Mouse (Mus musculus): ENCODE measurements around the gene Tmem33. TPM values are rescaled to one million over a fixed set of nuclear protein-coding genes. Genes with fewer than 3 reads are reported as not detected.

Tmem33 gene
- polyA plus RNA-seq, 1 experiment from 2014 or later = 48.5 TPM

GRCm38 (mm10) chr5:67300926-67301597, 40.7 kb downstream of the Tmem33 start:
- Histone ChIP-seq H3K4me2 (no peak overlapping the region), H3K4me3 (no peak overlapping the region), H3K27ac (replicated peaks) (no peak overlapping the region), H3K27me3 (replicated peaks) (no peaks in the 10 kb centered on the region), H3K9ac (no peak overlapping the region), H3K4me1 (peaks cover under 1% of the 10 kb centered on the region; the same call in 1 of the 2 replicates), H3K36me3 (peaks cover 4% of the 10 kb centered on the region; the same call in 1 of the 2 replicates), H3K9me3 (no peaks in the 10 kb centered on the region)
- WGBS = 95% methylated on average over 8 of the region's 8 CpGs
- no peak for ATAC-seq (ENCODE audit: extremely low read depth, insufficient number of reproducible peaks, low FRiP score, low TSS enrichment)

- Histone ChIP-seq H3K9me3 (no peaks in the 10 kb centered on the region), H3K4me3 (no peak overlapping the region), H3K4me2 (no peak overlapping the region), H3K27me3 (replicated peaks) (no peaks in the 10 kb centered on the region), H3K4me1 (peaks cover 3% of the 10 kb centered on the region; the same call in 1 of the 2 replicates), H3K9ac (no peak overlapping the region), H3K36me3 (peaks cover 4% of the 10 kb centered on the region; the same call in 1 of the 2 replicates), H3K27ac (replicated peaks) (no peak overlapping the region)
- WGBS = 79% methylated on average over 8 of the region's 8 CpGs
- ATAC-seq (ENCODE audit: extremely low read depth, insufficient number of reproducible peaks, low FRiP score, low TSS enrichment) = no peak
These were observed 41.5 kb downstream of the Tmem33 start for GRCm38 (mm10) chr5:67301722-67302331.

GRCm38 (mm10) chr5:67303816-67304215, 43.5 kb downstream of the Tmem33 start:
- H3K9ac ChIP-seq = no peak overlapping the region
- H3K4me2 ChIP-seq = no peak overlapping the region
- H3K27me3 ChIP-seq (replicated peaks) = no peaks in the 10 kb centered on the region
- H3K9me3 ChIP-seq = no peaks in the 10 kb centered on the region
- no peak overlapping the region for H3K4me3 ChIP-seq
- 80% methylated on average over 1 of the region's 1 CpGs for WGBS
- peaks cover 6% of the 10 kb centered on the region; the same call in 1 of the 2 replicates for H3K36me3 ChIP-seq
- no peak overlapping the region for H3K27ac ChIP-seq (replicated peaks)
- peaks cover 15% of the 10 kb centered on the region for H3K4me1 ChIP-seq
- ATAC-seq (ENCODE audit: extremely low read depth, insufficient number of reproducible peaks, low FRiP score, low TSS enrichment) = no peak

GRCm38 (mm10) chr5:67306698-67307521, 46.5 kb downstream of the Tmem33 start, which contains the start of gene Slc30a9:
TSS of gene Slc30a9 (plus strand) at chr5:67306955.
- 0% methylated on average over 82 of the region's 83 CpGs for WGBS
- peak within 1 kb of the TSS; percentile 87 for H3K4me2 ChIP-seq
- H3K36me3 ChIP-seq = peaks cover 14% of the 10 kb centered on the region
- peaks cover 24% of the 10 kb centered on the region for H3K4me1 ChIP-seq
- no peaks in the 10 kb centered on the region for H3K27me3 ChIP-seq (replicated peaks)
- H3K9ac ChIP-seq = peak within 1 kb of the TSS; percentile 98
- peak within 1 kb of the TSS; percentile 99 for H3K4me3 ChIP-seq
- H3K9me3 ChIP-seq = no peaks in the 10 kb centered on the region
- peak; percentile 98 for ATAC-seq (ENCODE audit: extremely low read depth, insufficient number of reproducible peaks, low FRiP score, low TSS enrichment)
- H3K27ac ChIP-seq (replicated peaks) = peak within 1 kb of the TSS; percentile 89

- no peaks in the 10 kb centered on the region for H3K9me3 ChIP-seq
- WGBS = 22% methylated on average over 13 of the region's 13 CpGs
- peak overlapping the region; percentile 87 for H3K4me2 ChIP-seq
- H3K4me3 ChIP-seq = peak overlapping the region; percentile 99
- H3K27ac ChIP-seq (replicated peaks) = peak overlapping the region; percentile 89
- H3K9ac ChIP-seq = peak overlapping the region; percentile 98
- H3K27me3 ChIP-seq (replicated peaks) = no peaks in the 10 kb centered on the region
- H3K36me3 ChIP-seq = peaks cover 14% of the 10 kb centered on the region
- peaks cover 27% of the 10 kb centered on the region for H3K4me1 ChIP-seq
- no peak for ATAC-seq (ENCODE audit: extremely low read depth, insufficient number of reproducible peaks, low FRiP score, low TSS enrichment)
These were observed 47.4 kb downstream of the Tmem33 start for GRCm38 (mm10) chr5:67307659-67308222.

- H3K4me2 ChIP-seq = no peak overlapping the region
- no peak overlapping the region for H3K4me3 ChIP-seq
- WGBS = 58% methylated on average over 3 of the region's 3 CpGs
- H3K27ac ChIP-seq (replicated peaks) = no peak overlapping the region
- H3K4me1 ChIP-seq = peaks cover 24% of the 10 kb centered on the region
- no peaks in the 10 kb centered on the region for H3K27me3 ChIP-seq (replicated peaks)
- peaks cover 34% of the 10 kb centered on the region for H3K36me3 ChIP-seq
- H3K9ac ChIP-seq = no peak overlapping the region
- no peak for ATAC-seq (ENCODE audit: extremely low read depth, insufficient number of reproducible peaks, low FRiP score, low TSS enrichment)
- no peaks in the 10 kb centered on the region for H3K9me3 ChIP-seq
These were observed 51.6 kb downstream of the Tmem33 start for GRCm38 (mm10) chr5:67311811-67312521.

- WGBS = 90% methylated on average over 3 of the region's 3 CpGs
- no peaks in the 10 kb centered on the region for H3K9me3 ChIP-seq
- peaks cover 36% of the 10 kb centered on the region for H3K36me3 ChIP-seq
- no peak overlapping the region for H3K4me3 ChIP-seq
- peaks cover 23% of the 10 kb centered on the region for H3K4me1 ChIP-seq
- no peak overlapping the region for H3K9ac ChIP-seq
- H3K27me3 ChIP-seq (replicated peaks) = no peaks in the 10 kb centered on the region
- no peak overlapping the region for H3K27ac ChIP-seq (replicated peaks)
- H3K4me2 ChIP-seq = no peak overlapping the region
- ATAC-seq (ENCODE audit: extremely low read depth, insufficient number of reproducible peaks, low FRiP score, low TSS enrichment) = no peak
These were observed 52.1 kb downstream of the Tmem33 start for GRCm38 (mm10) chr5:67312522-67312851.

GRCm38 (mm10) chr5:67321656-67322268, 61.4 kb downstream of the Tmem33 start:
- WGBS = 89% methylated on average over 17 of the region's 17 CpGs

GRCm38 (mm10) chr5:67324032-67324431, 63.7 kb downstream of the Tmem33 start:
- Histone ChIP-seq H3K27me3 (replicated peaks) (no peaks in the 10 kb centered on the region), H3K27ac (replicated peaks) (no peak overlapping the region), H3K4me1 (no peaks in the 10 kb centered on the region), H3K4me2 (no peak overlapping the region), H3K4me3 (no peak overlapping the region), H3K36me3 (peaks cover 42% of the 10 kb centered on the region), H3K9ac (no peak overlapping the region), H3K9me3 (no peaks in the 10 kb centered on the region)
- no peak for ATAC-seq (ENCODE audit: extremely low read depth, insufficient number of reproducible peaks, low FRiP score, low TSS enrichment)
- 56% methylated on average over 1 of the region's 1 CpGs for WGBS

More at GRCm38 (mm10) chr5:67321656-67322268, 61.4 kb downstream of the Tmem33 start:
- Histone ChIP-seq H3K9ac (no peak overlapping the region), H3K4me1 (no peaks in the 10 kb centered on the region), H3K4me2 (no peak overlapping the region), H3K27ac (replicated peaks) (no peak overlapping the region), H3K4me3 (no peak overlapping the region), H3K27me3 (replicated peaks) (no peaks in the 10 kb centered on the region), H3K36me3 (peaks cover 43% of the 10 kb centered on the region), H3K9me3 (no peaks in the 10 kb centered on the region; the same call in 1 of the 2 replicates)
- no peak for ATAC-seq (ENCODE audit: extremely low read depth, insufficient number of reproducible peaks, low FRiP score, low TSS enrichment)

- Histone ChIP-seq H3K27me3 (replicated peaks) (no peaks in the 10 kb centered on the region), H3K27ac (replicated peaks) (no peak overlapping the region), H3K9ac (no peak overlapping the region), H3K4me2 (no peak overlapping the region), H3K36me3 (peaks cover 64% of the 10 kb centered on the region), H3K9me3 (no peaks in the 10 kb centered on the region), H3K4me1 (no peaks in the 10 kb centered on the region), H3K4me3 (no peak overlapping the region)
- ATAC-seq (ENCODE audit: extremely low read depth, insufficient number of reproducible peaks, low FRiP score, low TSS enrichment) = no peak
- 83% methylated on average over 6 of the region's 6 CpGs for WGBS
These were observed 80.4 kb downstream of the Tmem33 start for GRCm38 (mm10) chr5:67340811-67341210.

Data from heart, embryonic 13.5 days (tissue).